Mouse (Mus musculus): ENCODE data around the gene Bend6. TPM values are rescaled to one million over a fixed set of nuclear protein-coding genes. Genes with fewer than 3 reads are reported as not detected.
"Not testable (repeated sequence)": the region's sequence is repeated elsewhere in the genome, so short reads cannot be mapped to it uniquely, and the experiment has no call there.

Bend6 gene
- total RNA-seq, 1 experiment, result 0.89 TPM

DNA sequence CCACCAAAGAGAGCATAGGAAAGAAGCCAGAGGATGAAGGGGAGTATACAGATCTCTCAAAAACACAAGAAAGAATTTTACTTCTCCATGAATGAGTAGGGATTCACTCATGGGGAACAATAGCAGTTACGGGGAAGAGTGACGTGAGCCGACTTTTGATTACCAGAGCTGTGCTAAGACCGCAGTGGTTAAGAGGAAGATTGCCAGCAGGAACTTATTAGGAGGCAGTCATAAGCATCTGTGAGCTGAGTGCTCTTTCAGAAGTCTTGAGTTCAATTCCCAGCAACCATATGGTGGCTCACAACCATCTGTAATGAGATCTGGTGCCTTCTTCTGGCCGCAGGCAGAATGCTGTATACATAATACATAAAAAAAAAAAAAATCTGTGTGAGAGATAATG, 34.1 kb downstream of the Bend6 start:
- Histone ChIP-seq H3K36me3 (ENCODE audit: control insufficient read depth, insufficient read depth, low read length, poor library complexity, severe bottlenecking) (no peaks in the 10 kb centered on the region), H3K4me3 (ENCODE audit: insufficient read depth in 1 of 2, low read depth in 1 of 2, low read length in 2 of 2, poor library complexity in 1 of 2, severe bottlenecking in 1 of 2) (no peak overlapping the region), H3K9me3 (ENCODE audit: control insufficient read depth, insufficient read depth, low read depth, low read length) (no peaks in the 10 kb centered on the region), H3K27ac (ENCODE audit: insufficient read depth, low read depth, low read length, poor library complexity, severe bottlenecking) (no peak overlapping the region), H3K4me1 (ENCODE audit: control insufficient read depth in 2 of 2, insufficient read depth in 2 of 2, low read length in 2 of 2, poor library complexity in 1 of 2) (no peaks in the 10 kb centered on the region), H3K9ac (ENCODE audit: insufficient read depth, low read depth, low read length, poor library complexity, severe bottlenecking) (no peak overlapping the region)
- DNase-seq (ENCODE audit: low read depth, low spot score), result no peak
- TF ChIP-seq MAFK (IDR thresholded peaks at IDR 0.05; ENCODE audit: insufficient read depth, low read depth, low read length) (no peak), ZC3H11A (IDR thresholded peaks at IDR 0.05; ENCODE audit: borderline replicate concordance, low read depth, low read length) (no peak), CHD2 (IDR thresholded peaks at IDR 0.05; ENCODE audit: low read depth, low read length) (no peak), ZNF384 (IDR thresholded peaks at IDR 0.05; ENCODE audit: low read depth, low read length) (no peak), HCFC1 (IDR thresholded peaks at IDR 0.05; ENCODE audit: borderline replicate concordance, insufficient read depth, low read length) (no peak)
- in situ Hi-C loops (cut with MboI; ENCODE audit: low sequenced_read_pairs in 2 of 2, unreplicated experiment in 2 of 2), result no loop called here

DNA sequence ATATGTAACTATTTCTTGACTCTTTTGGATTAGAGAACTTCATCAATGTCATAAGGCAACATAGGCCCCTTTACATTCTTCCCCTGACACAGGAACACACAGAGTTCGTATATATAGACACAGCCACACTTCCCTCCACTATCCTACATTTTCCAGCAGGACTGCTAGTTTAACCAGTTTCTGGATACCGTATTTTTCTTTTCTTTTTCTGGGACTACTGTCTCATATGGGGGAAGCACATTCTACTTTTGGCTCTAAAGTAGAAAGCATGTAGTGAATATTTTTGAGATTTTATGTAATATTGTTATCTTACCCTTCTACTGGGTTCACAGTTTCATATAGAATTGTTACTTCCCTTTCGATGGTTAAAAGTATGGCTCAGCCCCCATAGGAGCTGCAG, 38.2 kb downstream of the Bend6 start:
- Histone ChIP-seq H3K36me3 (ENCODE audit: control insufficient read depth, insufficient read depth, low read length, poor library complexity, severe bottlenecking) (no peaks in the 10 kb centered on the region), H3K4me3 (ENCODE audit: insufficient read depth in 1 of 2, low read depth in 1 of 2, low read length in 2 of 2, poor library complexity in 1 of 2, severe bottlenecking in 1 of 2) (no peak overlapping the region), H3K9ac (ENCODE audit: insufficient read depth, low read depth, low read length, poor library complexity, severe bottlenecking) (no peak overlapping the region), H3K9me3 (ENCODE audit: control insufficient read depth, insufficient read depth, low read depth, low read length) (no peaks in the 10 kb centered on the region), H3K27ac (ENCODE audit: insufficient read depth, low read depth, low read length, poor library complexity, severe bottlenecking) (no peak overlapping the region), H3K4me1 (ENCODE audit: control insufficient read depth in 2 of 2, insufficient read depth in 2 of 2, low read length in 2 of 2, poor library complexity in 1 of 2) (no peaks in the 10 kb centered on the region)
- TF ChIP-seq CHD2 (IDR thresholded peaks at IDR 0.05; ENCODE audit: low read depth, low read length) (no peak), ZNF384 (IDR thresholded peaks at IDR 0.05; ENCODE audit: low read depth, low read length) (no peak)
- in situ Hi-C loops (cut with MboI; ENCODE audit: low sequenced_read_pairs in 2 of 2, unreplicated experiment in 2 of 2), result no loop called here
- no peak for DNase-seq (ENCODE audit: low read depth, low spot score)

DNA sequence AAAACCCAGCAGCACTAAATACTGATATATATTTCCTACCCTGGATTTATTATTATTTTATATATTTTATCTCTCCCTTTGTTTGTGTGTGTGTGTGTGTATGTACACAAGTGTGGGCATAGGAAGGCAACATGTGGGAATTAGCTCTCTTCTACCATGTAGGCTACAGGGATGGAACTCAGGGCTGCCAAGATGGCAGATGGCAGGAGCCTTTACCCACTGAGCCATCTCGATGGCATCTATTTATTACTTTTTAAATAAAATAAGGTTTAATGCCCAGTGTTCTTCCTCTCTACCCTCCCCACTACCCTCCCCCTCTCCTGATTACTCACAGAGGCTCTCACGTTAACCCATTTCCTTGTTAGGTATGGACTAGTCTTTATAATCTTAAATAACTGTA, 38.6 kb downstream of the Bend6 start:
- Histone ChIP-seq H3K36me3 (ENCODE audit: control insufficient read depth, insufficient read depth, low read length, poor library complexity, severe bottlenecking) (no peaks in the 10 kb centered on the region), H3K9me3 (ENCODE audit: control insufficient read depth, insufficient read depth, low read depth, low read length) (no peaks in the 10 kb centered on the region), H3K4me3 (ENCODE audit: insufficient read depth in 1 of 2, low read depth in 1 of 2, low read length in 2 of 2, poor library complexity in 1 of 2, severe bottlenecking in 1 of 2) (no peak overlapping the region), H3K4me1 (ENCODE audit: control insufficient read depth in 2 of 2, insufficient read depth in 2 of 2, low read length in 2 of 2, poor library complexity in 1 of 2) (no peaks in the 10 kb centered on the region), H3K9ac (ENCODE audit: insufficient read depth, low read depth, low read length, poor library complexity, severe bottlenecking) (no peak overlapping the region), H3K27ac (ENCODE audit: insufficient read depth, low read depth, low read length, poor library complexity, severe bottlenecking) (no peak overlapping the region)
- no peak for DNase-seq (ENCODE audit: low read depth, low spot score)
- no peak for TF ChIP-seq ZNF384 (IDR thresholded peaks at IDR 0.05; ENCODE audit: low read depth, low read length)
- TF ChIP-seq HCFC1 (IDR thresholded peaks at IDR 0.05; ENCODE audit: borderline replicate concordance, insufficient read depth, low read length), result no peak
- no peak for TF ChIP-seq ZC3H11A (IDR thresholded peaks at IDR 0.05; ENCODE audit: borderline replicate concordance, low read depth, low read length)
- TF ChIP-seq MAFK (IDR thresholded peaks at IDR 0.05; ENCODE audit: insufficient read depth, low read depth, low read length), result no peak
- no peak for TF ChIP-seq CHD2 (IDR thresholded peaks at IDR 0.05; ENCODE audit: low read depth, low read length)
- in situ Hi-C loops (cut with MboI; ENCODE audit: low sequenced_read_pairs in 2 of 2, unreplicated experiment in 2 of 2), result no loop called here

DNA sequence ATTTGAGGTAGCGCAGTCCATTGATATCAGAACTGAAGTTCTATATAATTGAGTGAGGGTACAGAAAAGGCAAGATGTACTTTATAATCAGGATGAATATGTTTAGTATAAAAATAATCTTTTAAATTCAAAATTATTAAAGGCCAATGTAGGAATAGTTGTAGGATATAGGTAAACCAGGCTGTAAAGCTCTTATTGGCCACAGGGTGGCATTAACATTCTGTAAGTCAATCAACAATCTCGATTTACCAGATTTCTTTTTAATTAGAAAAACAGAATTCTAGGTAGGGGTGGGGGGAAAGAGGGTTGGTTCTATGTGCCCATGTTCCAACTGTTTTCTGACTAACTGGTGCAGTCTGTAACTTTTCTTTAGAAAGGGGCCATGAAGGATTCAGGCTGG, 60.8 kb downstream of the Bend6 start:
- no peak overlapping the region for H3K4me3 ChIP-seq (ENCODE audit: insufficient read depth in 1 of 2, low read depth in 1 of 2, low read length in 2 of 2, poor library complexity in 1 of 2, severe bottlenecking in 1 of 2)
- no peaks in the 10 kb centered on the region for H3K36me3 ChIP-seq (ENCODE audit: control insufficient read depth, insufficient read depth, low read length, poor library complexity, severe bottlenecking)
- H3K4me1 ChIP-seq (ENCODE audit: control insufficient read depth in 2 of 2, insufficient read depth in 2 of 2, low read length in 2 of 2, poor library complexity in 1 of 2), result no peaks in the 10 kb centered on the region
- DNase-seq (ENCODE audit: low read depth, low spot score), result no peak
- TF ChIP-seq HCFC1 (IDR thresholded peaks at IDR 0.05; ENCODE audit: borderline replicate concordance, insufficient read depth, low read length) (no peak), CHD2 (IDR thresholded peaks at IDR 0.05; ENCODE audit: low read depth, low read length) (no peak), ZC3H11A (IDR thresholded peaks at IDR 0.05; ENCODE audit: borderline replicate concordance, low read depth, low read length) (no peak), ZNF384 (IDR thresholded peaks at IDR 0.05; ENCODE audit: low read depth, low read length) (no peak), MAFK (IDR thresholded peaks at IDR 0.05; ENCODE audit: insufficient read depth, low read depth, low read length) (no peak)
- H3K9ac ChIP-seq (ENCODE audit: insufficient read depth, low read depth, low read length, poor library complexity, severe bottlenecking), result no peak overlapping the region
- in situ Hi-C loops (cut with MboI; ENCODE audit: low sequenced_read_pairs in 2 of 2, unreplicated experiment in 2 of 2), result no loop called here
- H3K27ac ChIP-seq (ENCODE audit: insufficient read depth, low read depth, low read length, poor library complexity, severe bottlenecking), result no peak overlapping the region
- H3K9me3 ChIP-seq (ENCODE audit: control insufficient read depth, insufficient read depth, low read depth, low read length), result no peaks in the 10 kb centered on the region

DNA sequence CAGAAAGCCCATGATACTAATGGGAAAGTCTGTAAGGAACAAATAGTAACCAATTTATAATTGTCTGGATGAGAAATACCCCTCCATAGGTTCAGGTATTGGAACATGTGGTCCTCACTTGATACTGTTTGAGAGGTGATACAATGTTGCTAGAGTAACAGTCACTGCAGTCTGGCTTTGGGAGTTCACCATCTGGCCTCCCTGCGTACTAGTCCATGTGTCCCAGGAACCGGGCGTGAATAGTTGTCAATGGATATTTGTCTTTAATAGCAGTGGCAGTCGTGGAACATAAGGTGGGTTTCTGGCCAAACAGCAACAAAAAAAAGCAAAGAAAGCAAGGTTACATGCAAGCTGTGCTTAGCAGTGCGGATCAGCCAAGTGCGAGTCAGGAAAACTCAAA, 63.8 kb downstream of the Bend6 start:
- no peaks in the 10 kb centered on the region for H3K9me3 ChIP-seq (ENCODE audit: control insufficient read depth, insufficient read depth, low read depth, low read length)
- no peak for DNase-seq (ENCODE audit: low read depth, low spot score)
- no peaks in the 10 kb centered on the region for H3K36me3 ChIP-seq (ENCODE audit: control insufficient read depth, insufficient read depth, low read length, poor library complexity, severe bottlenecking)
- H3K27ac ChIP-seq (ENCODE audit: insufficient read depth, low read depth, low read length, poor library complexity, severe bottlenecking), result no peak overlapping the region
- in situ Hi-C loops (cut with MboI; ENCODE audit: low sequenced_read_pairs in 2 of 2, unreplicated experiment in 2 of 2), result no loop called here
- no peaks in the 10 kb centered on the region; a peak in 1 of 4 replicates for H3K4me1 ChIP-seq (ENCODE audit: control insufficient read depth in 2 of 2, insufficient read depth in 2 of 2, low read length in 2 of 2, poor library complexity in 1 of 2)
- H3K4me3 ChIP-seq (ENCODE audit: insufficient read depth in 1 of 2, low read depth in 1 of 2, low read length in 2 of 2, poor library complexity in 1 of 2, severe bottlenecking in 1 of 2), result no peak overlapping the region
- TF ChIP-seq HCFC1 (IDR thresholded peaks at IDR 0.05; ENCODE audit: borderline replicate concordance, insufficient read depth, low read length) (no peak), ZC3H11A (IDR thresholded peaks at IDR 0.05; ENCODE audit: borderline replicate concordance, low read depth, low read length) (no peak), CHD2 (IDR thresholded peaks at IDR 0.05; ENCODE audit: low read depth, low read length) (no peak), ZNF384 (IDR thresholded peaks at IDR 0.05; ENCODE audit: low read depth, low read length) (no peak), MAFK (IDR thresholded peaks at IDR 0.05; ENCODE audit: insufficient read depth, low read depth, low read length) (no peak)
- no peak overlapping the region for H3K9ac ChIP-seq (ENCODE audit: insufficient read depth, low read depth, low read length, poor library complexity, severe bottlenecking)

DNA sequence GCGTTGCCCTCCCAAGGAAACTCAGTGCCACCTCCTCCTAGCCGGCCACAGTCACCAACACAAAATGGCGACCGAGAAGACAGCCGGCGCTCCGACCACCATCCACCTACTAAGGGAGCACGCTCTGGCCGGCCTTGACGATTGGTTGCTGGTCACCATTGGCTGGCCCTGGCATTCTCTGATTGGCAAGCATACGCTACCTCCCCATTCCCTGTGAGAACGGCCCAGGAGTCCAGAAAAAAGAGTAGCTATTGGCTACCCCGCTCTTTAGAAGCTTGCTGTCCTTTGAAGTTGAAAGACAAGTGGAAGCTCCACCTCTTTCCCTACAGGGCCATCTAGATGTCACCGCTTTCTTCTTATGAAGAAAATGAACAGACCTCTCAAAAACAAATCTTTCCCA, 68.7 kb downstream of the Bend6 start:
- H3K9me3 ChIP-seq (ENCODE audit: control insufficient read depth, insufficient read depth, low read depth, low read length); H3K4me1 ChIP-seq (ENCODE audit: control insufficient read depth in 2 of 2, insufficient read depth in 2 of 2, low read length in 2 of 2, poor library complexity in 1 of 2); H3K36me3 ChIP-seq (ENCODE audit: control insufficient read depth, insufficient read depth, low read length, poor library complexity, severe bottlenecking); H3K27ac ChIP-seq (ENCODE audit: insufficient read depth, low read depth, low read length, poor library complexity, severe bottlenecking); in situ Hi-C loops (cut with MboI; ENCODE audit: low sequenced_read_pairs in 2 of 2, unreplicated experiment in 2 of 2): not testable (repeated sequence)
- DNase-seq (ENCODE audit: low read depth, low spot score), result peak; percentile 15
- Histone ChIP-seq H3K9ac (ENCODE audit: insufficient read depth, low read depth, low read length, poor library complexity, severe bottlenecking) (peak overlapping the region; percentile 54; the same call in 1 of the 2 replicates), H3K4me3 (ENCODE audit: insufficient read depth in 1 of 2, low read depth in 1 of 2, low read length in 2 of 2, poor library complexity in 1 of 2, severe bottlenecking in 1 of 2) (peak overlapping the region; percentile 42; a peak in 3 of 4 replicates)

All from ES-E14 (cell line).